Mouse (Mus musculus) E14TG2a.4 (cell line): ENCODE measurements around the gene Epb41.

Source experiments
- H3K27me3 ChIP-seq: 2 replicates; pipeline ENCODE4 v1.6.1; 2014; ENCODE audit warnings: low read length, control low read depth; ENCODE audit not compliant: insufficient read depth
- H3K36me3 ChIP-seq: 2 replicates; pipeline ENCODE4 v1.6.1; 2014; ENCODE audit warnings: low read length, control low read depth; ENCODE audit not compliant: insufficient read depth
- H3K4me1 ChIP-seq: replicated peaks from 2 replicates; pipeline ENCODE4 v1.6.1; 2014; ENCODE audit warnings: low read depth, low read length, control low read depth
- H3K4me3 ChIP-seq: replicated peaks from 2 replicates; pipeline ENCODE4 v1.5.1; 2014; ENCODE audit warnings: mild to moderate bottlenecking, low read length
- H3K9me3 ChIP-seq: 2 replicates; pipeline ENCODE4 v1.6.1; 2014; ENCODE audit warnings: low read length, control low read depth
- CTCF ChIP-seq: conservative IDR thresholded peaks from 2 replicates; pipeline ENCODE4 v1.5.1; 2014; ENCODE audit warnings: low read length
- NANOG ChIP-seq: IDR thresholded peaks from 2 replicates; pipeline ENCODE4 v1.6.1; 2014; ENCODE audit warnings: borderline replicate concordance, low read length, mixed read lengths
- POU5F1 ChIP-seq: IDR thresholded peaks from 2 replicates; pipeline ENCODE4 v1.6.1; 2014; ENCODE audit warnings: low read length, borderline replicate concordance

Gene Epb41

DNA sequence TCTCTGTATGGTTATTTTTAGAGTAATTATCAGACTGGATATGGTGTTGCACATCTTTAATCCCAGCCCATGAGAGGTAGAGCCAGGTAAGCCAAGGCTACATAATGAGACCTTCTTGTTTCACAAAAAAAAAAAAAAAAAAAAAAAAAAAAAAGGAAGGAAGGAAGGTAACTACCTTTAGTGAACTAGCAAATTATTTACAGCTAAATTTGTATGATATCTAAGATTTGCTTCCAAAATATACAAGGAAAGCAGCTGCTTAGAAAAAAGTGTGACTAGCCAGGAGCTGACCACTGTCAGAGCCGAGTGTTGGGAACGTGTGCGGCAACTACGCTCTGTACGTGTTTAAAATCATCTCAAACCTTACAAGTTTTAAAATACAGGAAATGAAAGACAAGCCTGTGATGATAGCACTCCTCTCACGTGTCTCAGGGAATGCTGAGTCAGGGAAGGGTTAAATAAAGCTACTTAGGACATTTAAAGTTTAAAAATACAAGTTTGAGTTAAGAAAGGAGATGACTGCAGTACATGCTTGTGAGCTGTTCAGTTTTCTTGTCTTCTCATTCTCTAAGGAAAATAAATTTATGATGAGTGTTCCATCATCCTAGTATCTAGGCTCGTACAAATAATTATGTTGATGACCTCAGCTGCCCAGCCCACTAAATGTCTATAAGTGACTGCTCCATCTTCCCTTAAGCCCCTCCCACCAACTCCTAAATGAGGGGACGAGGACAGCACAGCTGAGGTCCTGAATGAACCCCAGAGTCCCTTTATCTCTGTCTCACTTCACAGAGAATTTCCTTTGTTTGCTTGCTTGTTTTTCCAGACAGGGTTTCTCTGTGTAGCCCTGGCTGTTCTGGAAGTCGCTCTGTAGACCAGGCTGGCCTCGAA, 45.0 kb downstream of the Epb41 start:
- Histone ChIP-seq H3K4me1 (peaks cover 6% of the 10 kb centered on the region), H3K4me3 (no peak overlapping the region), H3K36me3 (no peaks in the 10 kb centered on the region), H3K27me3 (no peaks in the 10 kb centered on the region), H3K9me3 (no peaks in the 10 kb centered on the region)
- TF ChIP-seq CTCF = no peak
- no peak for TF ChIP-seq POU5F1
- no peak for TF ChIP-seq NANOG

DNA sequence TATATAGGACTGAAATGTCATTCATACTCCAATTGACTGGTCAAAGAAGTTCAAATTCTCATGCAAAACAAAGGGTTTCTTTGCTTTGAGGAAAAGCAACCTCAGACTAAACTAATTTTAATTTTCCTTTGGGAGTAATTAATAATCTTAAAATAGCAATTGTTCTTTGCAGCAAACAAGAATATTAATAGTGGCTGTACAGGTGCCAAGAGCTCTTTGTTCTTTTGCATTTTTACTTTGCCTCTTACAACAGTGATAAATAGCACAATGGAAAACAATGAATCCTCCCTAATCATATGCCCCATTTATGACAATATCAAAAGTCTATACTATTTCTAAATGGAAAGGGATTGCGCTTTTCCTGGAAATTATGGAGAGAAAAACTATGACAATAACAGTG, 47.3 kb downstream of the Epb41 start:
- no peak overlapping the region for H3K4me3 ChIP-seq
- H3K27me3 ChIP-seq = no peaks in the 10 kb centered on the region
- no peak for TF ChIP-seq NANOG
- TF ChIP-seq CTCF = no peak
- TF ChIP-seq POU5F1 = no peak
- no peaks in the 10 kb centered on the region for H3K9me3 ChIP-seq
- H3K4me1 ChIP-seq = peaks cover 21% of the 10 kb centered on the region
- no peaks in the 10 kb centered on the region for H3K36me3 ChIP-seq

DNA sequence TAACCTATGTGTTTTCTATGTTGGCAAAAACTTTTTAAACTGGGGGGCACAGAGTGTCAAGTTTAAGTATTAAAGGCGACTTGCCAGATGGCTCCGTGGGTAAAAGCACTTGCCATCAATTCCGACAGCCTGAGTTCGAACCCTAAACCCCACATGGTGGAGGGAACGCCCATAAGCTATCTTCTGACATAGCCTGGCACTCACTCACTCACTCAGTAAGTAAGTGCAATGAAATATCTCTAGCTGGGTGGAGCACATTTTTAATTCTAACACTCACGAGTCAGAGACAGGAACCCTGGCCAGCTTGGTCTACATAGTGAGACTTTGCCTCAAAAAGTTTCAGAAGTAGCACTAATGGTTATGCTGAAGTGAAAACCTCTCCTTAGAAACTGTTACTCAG, 48.0 kb downstream of the Epb41 start:
- H3K9me3 ChIP-seq = no peaks in the 10 kb centered on the region
- H3K27me3 ChIP-seq = no peaks in the 10 kb centered on the region
- TF ChIP-seq POU5F1 (no peak), NANOG (no peak), CTCF (no peak)
- peaks cover 21% of the 10 kb centered on the region for H3K4me1 ChIP-seq
- H3K4me3 ChIP-seq = no peak overlapping the region
- no peaks in the 10 kb centered on the region for H3K36me3 ChIP-seq

GRCm38 (mm10) chr4:132025738-132026527, 49.2 kb downstream of the Epb41 start:
- Histone ChIP-seq H3K4me1 (peaks cover 31% of the 10 kb centered on the region), H3K9me3 (no peaks in the 10 kb centered on the region), H3K27me3 (no peaks in the 10 kb centered on the region), H3K4me3 (no peak overlapping the region), H3K36me3 (no peaks in the 10 kb centered on the region)
- TF ChIP-seq NANOG (no peak), CTCF (no peak), POU5F1 (no peak)

DNA sequence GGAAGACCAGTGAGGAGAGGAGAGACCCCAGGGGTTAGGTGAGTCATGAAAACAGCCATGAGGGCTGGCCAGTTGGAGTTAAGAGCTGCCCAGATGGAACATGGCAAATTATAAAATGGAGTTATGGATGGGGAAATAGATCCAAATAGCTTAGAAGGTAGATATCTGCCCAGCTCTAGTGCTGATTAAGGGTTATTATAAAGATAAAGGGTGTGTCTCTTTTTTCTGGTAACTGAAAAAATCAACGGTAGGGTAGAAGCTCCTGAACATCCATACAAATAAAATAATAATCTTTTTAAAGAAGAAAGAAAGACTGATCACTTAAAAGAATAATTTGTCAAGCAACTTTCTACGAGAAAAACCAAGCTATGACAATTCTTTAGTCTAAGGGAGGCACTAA, 49.9 kb downstream of the Epb41 start:
- no peak overlapping the region for H3K4me3 ChIP-seq
- H3K9me3 ChIP-seq = no peaks in the 10 kb centered on the region
- peaks cover 37% of the 10 kb centered on the region for H3K4me1 ChIP-seq
- H3K36me3 ChIP-seq = no peaks in the 10 kb centered on the region
- no peaks in the 10 kb centered on the region for H3K27me3 ChIP-seq
- TF ChIP-seq NANOG = no peak
- no peak for TF ChIP-seq CTCF
- no peak for TF ChIP-seq POU5F1

DNA sequence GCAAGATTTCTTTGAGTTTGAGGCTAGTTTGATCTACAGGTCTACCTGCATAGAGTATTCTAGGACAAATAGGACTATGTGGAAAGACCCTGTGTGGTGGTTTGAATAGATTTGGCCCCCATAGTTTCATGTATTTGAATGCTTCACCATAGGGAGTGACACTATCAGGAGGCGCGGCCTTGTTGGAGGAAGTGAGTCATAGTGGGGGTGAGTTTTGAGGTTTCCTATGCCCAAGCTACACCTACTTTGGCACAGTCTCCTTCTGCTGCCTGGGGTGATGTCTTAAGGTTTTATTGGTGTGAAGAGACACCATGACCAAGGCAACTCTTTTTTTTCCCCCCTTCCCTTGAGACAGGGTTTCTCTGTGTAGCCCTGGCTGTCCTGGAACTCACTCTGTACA, 51.3 kb downstream of the Epb41 start:
- Histone ChIP-seq H3K27me3 (no peaks in the 10 kb centered on the region), H3K4me1 (peaks cover 49% of the 10 kb centered on the region), H3K36me3 (no peaks in the 10 kb centered on the region), H3K4me3 (no peak overlapping the region), H3K9me3 (no peaks in the 10 kb centered on the region)
- TF ChIP-seq CTCF = no peak
- TF ChIP-seq NANOG = no peak
- TF ChIP-seq POU5F1 = no peak

- no peaks in the 10 kb centered on the region for H3K9me3 ChIP-seq
- H3K4me1 ChIP-seq = peaks cover 60% of the 10 kb centered on the region
- TF ChIP-seq POU5F1 = no peak
- peak; percentile 69 for TF ChIP-seq CTCF
- H3K36me3 ChIP-seq = no peaks in the 10 kb centered on the region
- H3K27me3 ChIP-seq = no peaks in the 10 kb centered on the region
- H3K4me3 ChIP-seq = no peak overlapping the region
These were observed 52.5 kb downstream of the Epb41 start for GRCm38 (mm10) chr4:132022639-132023038.

GRCm38 (mm10) chr4:132021883-132022282, 53.2 kb downstream of the Epb41 start:
- Histone ChIP-seq H3K9me3 (no peaks in the 10 kb centered on the region), H3K4me1 (peaks cover 64% of the 10 kb centered on the region), H3K27me3 (no peaks in the 10 kb centered on the region), H3K4me3 (no peak overlapping the region), H3K36me3 (no peaks in the 10 kb centered on the region)
- TF ChIP-seq CTCF = no peak
- no peak for TF ChIP-seq NANOG
- TF ChIP-seq POU5F1 = no peak
